Mouse (Mus musculus) hindbrain, embryonic 11.5 days (tissue): Measurements from ENCODE around the gene Sh3bgr. TPM values are rescaled to one million over a fixed set of nuclear protein-coding genes. Genes with fewer than 3 reads are reported as not detected.

Experiments used
- ATAC-seq: fragments of 200-750 bp; cut with Nextera tagmentation; 2 replicates; pipeline ENCODE4 v1.8.0; 2017; ENCODE audit warnings: mild to moderate bottlenecking, moderate TSS enrichment, moderate library complexity; ENCODE audit not compliant: low FRiP score
- DNase-seq: peaks from one replicate; pipeline ENCODE4 v3.0.0-alpha.2; 2015; ENCODE audit warnings: low spot score
- H3K27ac ChIP-seq: fragments of 300-500 bp; sonication (generic); 2 replicates; pipeline ENCODE4 v1.5.1; 2014; ENCODE audit warnings: mild to moderate bottlenecking, low read depth, low read length
- H3K27me3 ChIP-seq: fragments of 300-500 bp; sonication (generic); 2 replicates; pipeline ENCODE4 v1.6.1; 2014; ENCODE audit warnings: mild to moderate bottlenecking, low read length, moderate library complexity, mixed read lengths; ENCODE audit not compliant: control insufficient read depth, insufficient read depth
- H3K36me3 ChIP-seq: fragments of 300-500 bp; sonication (generic); 2 replicates; pipeline ENCODE4 v1.6.1; 2014; ENCODE audit warnings: mild to moderate bottlenecking, low read length, moderate library complexity, mixed read lengths; ENCODE audit not compliant: control insufficient read depth, insufficient read depth
- H3K4me1 ChIP-seq: fragments of 300-500 bp; sonication (generic); replicated peaks from 2 replicates; pipeline ENCODE4 v1.6.1; 2014; ENCODE audit warnings: low read length, mixed read lengths; ENCODE audit not compliant: control insufficient read depth, insufficient read depth
- H3K4me2 ChIP-seq: fragments of 300-500 bp; sonication (generic); replicated peaks from 2 replicates; pipeline ENCODE4 v1.6.1; 2014; ENCODE audit warnings: mild to moderate bottlenecking, low read depth, low read length
- H3K4me3 ChIP-seq: fragments of 300-500 bp; sonication (generic); 2 replicates; pipeline ENCODE4 v1.5.1; 2014; ENCODE audit warnings: low read depth, low read length
- H3K9ac ChIP-seq: fragments of 300-500 bp; sonication (generic); 2 replicates; pipeline ENCODE4 v1.6.1; 2014; ENCODE audit warnings: low read depth, low read length
- H3K9me3 ChIP-seq: fragments of 300-500 bp; sonication (generic); 2 replicates; pipeline ENCODE4 v1.6.1; 2016; ENCODE audit warnings: low read length; ENCODE audit not compliant: control insufficient read depth
- WGBS: fragments of 180-500 bp; shearing (Covaris S2); extraction: QIAGEN DNeasy Blood & Tissue Kit; methylation state at CpG from one replicate; pipeline ENCODE4 v1.1.7; 2014; 5-methylcytosine and 5-hydroxymethylcytosine counted together
- polyA plus RNA-seq: library from polyadenylated mRNA; unstranded; fragments of >200 nt; fragmentation: Nextera tagmentation; extraction: Ambion mirVana; gene quantifications from 2 replicates; pipeline ENCODE4 v1.2.1, GENCODE M21; 2014

The Sh3bgr gene
- polyA plus RNA-seq, 1 experiment from 2014 or later: 3.2 TPM

GRCm38 (mm10) chr16:96249635-96250034 is 49.4 kb downstream of the Sh3bgr start:
- H3K4me3 ChIP-seq: no peak overlapping the region
- no peaks in the 10 kb centered on the region for H3K36me3 ChIP-seq
- 85% methylated on average over 7 of the region's 7 CpGs for WGBS
- H3K9me3 ChIP-seq: no peaks in the 10 kb centered on the region
- no peak overlapping the region for H3K27ac ChIP-seq
- no peak overlapping the region for H3K4me2 ChIP-seq
- DNase-seq: no peak
- no peaks in the 10 kb centered on the region for H3K27me3 ChIP-seq
- H3K9ac ChIP-seq: no peak overlapping the region
- no peak for ATAC-seq
- no peaks in the 10 kb centered on the region for H3K4me1 ChIP-seq

- Histone ChIP-seq H3K27ac (no peak overlapping the region), H3K36me3 (no peaks in the 10 kb centered on the region), H3K4me2 (no peak overlapping the region), H3K9ac (no peak overlapping the region), H3K4me3 (no peak overlapping the region), H3K9me3 (no peaks in the 10 kb centered on the region), H3K4me1 (no peaks in the 10 kb centered on the region), H3K27me3 (no peaks in the 10 kb centered on the region)
- DNase-seq (no peak), ATAC-seq (no peak)
- 83% methylated on average over 1 of the region's 1 CpGs for WGBS
Observed at GRCm38 (mm10) chr16:96252146-96252545, 51.9 kb downstream of the Sh3bgr start.

- H3K27me3 ChIP-seq: no peaks in the 10 kb centered on the region
- H3K4me1 ChIP-seq: no peaks in the 10 kb centered on the region
- WGBS: 87% methylated on average over 8 of the region's 8 CpGs
- H3K27ac ChIP-seq: no peak overlapping the region
- no peak for ATAC-seq
- no peaks in the 10 kb centered on the region for H3K36me3 ChIP-seq
- no peak overlapping the region for H3K9ac ChIP-seq
- DNase-seq: no peak
- H3K9me3 ChIP-seq: no peaks in the 10 kb centered on the region
- H3K4me2 ChIP-seq: no peak overlapping the region
- no peak overlapping the region for H3K4me3 ChIP-seq
Observed at GRCm38 (mm10) chr16:96258429-96258828, 58.2 kb downstream of the Sh3bgr start.

- Histone ChIP-seq H3K4me2 (no peak overlapping the region), H3K9ac (no peak overlapping the region), H3K27me3 (no peaks in the 10 kb centered on the region), H3K4me3 (no peak overlapping the region), H3K9me3 (no peaks in the 10 kb centered on the region), H3K36me3 (no peaks in the 10 kb centered on the region), H3K27ac (no peak overlapping the region), H3K4me1 (no peaks in the 10 kb centered on the region)
- no peak for DNase-seq
- WGBS: 97% methylated on average over 2 of the region's 2 CpGs
- no peak for ATAC-seq
Observed at GRCm38 (mm10) chr16:96271736-96272135, 71.5 kb downstream of the Sh3bgr start.

GRCm38 (mm10) chr16:96272929-96273619 is 72.8 kb downstream of the Sh3bgr start:
- no peak overlapping the region for H3K4me2 ChIP-seq
- ATAC-seq: no peak
- no peak overlapping the region for H3K9ac ChIP-seq
- no peaks in the 10 kb centered on the region for H3K27me3 ChIP-seq
- H3K4me1 ChIP-seq: no peaks in the 10 kb centered on the region
- no peaks in the 10 kb centered on the region for H3K36me3 ChIP-seq
- WGBS: 57% methylated on average over 14 of the region's 14 CpGs
- H3K27ac ChIP-seq: no peak overlapping the region
- DNase-seq: no peak
- no peaks in the 10 kb centered on the region for H3K9me3 ChIP-seq
- no peak overlapping the region for H3K4me3 ChIP-seq

GRCm38 (mm10) chr16:96276596-96276995 is 76.3 kb downstream of the Sh3bgr start:
- DNase-seq: no peak
- H3K27ac ChIP-seq: no peak overlapping the region
- 76% methylated on average over 3 of the region's 3 CpGs for WGBS
- no peak overlapping the region for H3K4me3 ChIP-seq
- H3K4me1 ChIP-seq: no peaks in the 10 kb centered on the region; the same call in 1 of the 2 replicates
- H3K4me2 ChIP-seq: no peak overlapping the region
- H3K27me3 ChIP-seq: peaks cover 3% of the 10 kb centered on the region; the same call in 1 of the 2 replicates
- H3K9me3 ChIP-seq: no peaks in the 10 kb centered on the region
- H3K36me3 ChIP-seq: no peaks in the 10 kb centered on the region
- H3K9ac ChIP-seq: no peak overlapping the region
- ATAC-seq: no peak

Other genes starting within 250 kb of the Sh3bgr start
- 90.0 and 94.2 TPM in 2 replicates for gene Psmg1, start 209.5 kb upstream of the Sh3bgr start, polyA plus RNA-seq
- gene Brwd1, start 117.9 kb upstream of the Sh3bgr start, polyA plus RNA-seq: 224 and 240 TPM in 2 replicates
- gene Hmgn1, start 72.7 kb upstream of the Sh3bgr start, polyA plus RNA-seq: 793 and 800 TPM in 2 replicates
- 121 and 128 TPM in 2 replicates for gene Wrb, start 55.0 kb upstream of the Sh3bgr start, polyA plus RNA-seq
- 1.3 and 1.4 TPM in 2 replicates for gene Lca5l, start 8.2 kb upstream of the Sh3bgr start, polyA plus RNA-seq
- gene B3galt5, start 35.4 kb downstream of the Sh3bgr start, polyA plus RNA-seq: 1.0 TPM in 2 replicates
- gene Itgb2l, start 243.2 kb downstream of the Sh3bgr start, polyA plus RNA-seq: not detected in 2 replicates